Mouse (Mus musculus): ENCODE measurements at regions not wholly inside any gene's neighbourhood (a gene's known extent, or its start where the extent isn't known, plus 50 kb on each side); places are given as distances from the start of the nearest gene placed in this dataset.
A peak's percentile ranks its signal among the peaks of the same experiment; 100 is the strongest.
"Not testable (repeated sequence)": the region's sequence is repeated elsewhere in the genome, so short reads cannot be mapped to it uniquely, and the experiment has no call there.

DNA sequence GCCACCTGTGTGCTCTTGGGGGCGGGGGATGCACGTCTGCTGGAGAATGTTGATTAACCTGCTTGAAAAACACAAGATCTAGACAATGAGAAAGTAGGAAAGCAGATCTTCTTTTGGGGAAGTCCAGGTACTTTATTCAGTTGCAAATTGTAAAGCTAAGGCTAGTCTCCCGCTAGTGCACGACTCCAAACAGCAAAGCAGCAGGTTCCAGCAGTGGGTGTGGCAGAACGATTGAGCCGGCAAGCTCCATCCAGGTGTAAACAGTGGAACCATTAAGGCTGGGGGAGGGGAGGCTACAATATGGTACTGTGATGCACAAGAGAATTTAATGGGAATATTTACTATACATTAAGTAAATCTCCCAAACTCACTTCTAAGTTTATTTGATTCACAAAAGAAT is 448.6 kb upstream of the Cobl start:
- H3K9ac ChIP-seq (ENCODE audit: low read length); H3K4me3 ChIP-seq (ENCODE audit: low read length); H3K4me1 ChIP-seq (ENCODE audit: control insufficient read depth, insufficient read depth, low read length); H3K9me3 ChIP-seq (replicated peaks; ENCODE audit: control insufficient read depth, low read length); H3K27ac ChIP-seq (ENCODE audit: low read length); H3K36me3 ChIP-seq (ENCODE audit: control insufficient read depth, insufficient read depth); H3K4me2 ChIP-seq (ENCODE audit: low read depth, low read length); H3K27me3 ChIP-seq (ENCODE audit: control insufficient read depth, insufficient read depth, low read length); ATAC-seq (replicated peaks; ENCODE audit: extremely low read depth, insufficient read depth, low FRiP score): not testable (repeated sequence)
- 52% methylated on average over 6 of the region's 6 CpGs for WGBS

DNA sequence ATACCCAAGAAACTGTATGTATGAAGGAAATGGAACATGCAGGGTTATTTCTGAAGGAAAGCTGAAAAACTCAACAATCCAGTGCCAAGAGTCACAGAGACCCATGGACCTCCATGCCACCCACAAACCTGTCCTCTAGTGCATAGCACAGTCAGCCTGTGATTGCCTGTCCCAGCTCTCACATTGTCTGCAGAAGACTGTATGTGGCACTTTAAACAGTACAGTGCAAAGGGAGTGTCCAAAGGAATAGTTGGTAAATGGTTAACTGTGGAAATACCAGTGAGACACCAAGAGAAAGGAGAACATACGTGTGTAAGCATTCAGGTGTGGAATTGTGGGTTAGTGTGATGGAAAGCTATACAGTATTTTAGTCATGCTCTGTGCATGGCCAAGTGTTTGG is 409.0 kb upstream of the Cobl start:
- Histone ChIP-seq H3K4me2 (ENCODE audit: low read depth, low read length) (no peak overlapping the region), H3K4me1 (ENCODE audit: control insufficient read depth, insufficient read depth, low read length) (no peaks in the 10 kb centered on the region), H3K36me3 (ENCODE audit: control insufficient read depth, insufficient read depth) (no peaks in the 10 kb centered on the region), H3K27ac (ENCODE audit: low read length) (no peak overlapping the region), H3K4me3 (ENCODE audit: low read length) (no peak overlapping the region), H3K9me3 (replicated peaks; ENCODE audit: control insufficient read depth, low read length) (no peaks in the 10 kb centered on the region), H3K9ac (ENCODE audit: low read length) (no peak overlapping the region), H3K27me3 (ENCODE audit: control insufficient read depth, insufficient read depth, low read length) (no peaks in the 10 kb centered on the region)
- ATAC-seq (replicated peaks; ENCODE audit: extremely low read depth, insufficient read depth, low FRiP score), result no peak
- WGBS, result 55% methylated on average over 1 of the region's 1 CpGs

DNA sequence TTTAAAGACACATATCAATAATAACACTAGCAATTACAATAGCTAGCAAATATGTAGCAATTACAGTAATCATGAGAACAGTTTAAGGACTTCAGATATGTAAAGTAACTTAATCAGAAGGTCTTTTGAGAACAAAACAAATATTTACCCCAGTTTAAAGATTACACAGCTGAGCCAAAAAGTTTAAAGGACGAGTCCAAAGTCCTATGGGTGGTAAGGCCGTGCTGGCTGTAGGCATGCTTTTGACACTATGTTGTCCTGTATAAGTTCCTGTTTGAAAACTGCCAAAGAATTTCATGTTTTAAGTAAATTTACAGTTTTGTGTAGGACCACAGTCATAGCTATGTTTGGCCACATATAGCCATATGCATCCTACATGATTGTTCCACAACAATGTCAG is 408.0 kb upstream of the Cobl start:
- Histone ChIP-seq H3K4me2 (ENCODE audit: low read depth, low read length) (no peak overlapping the region), H3K4me3 (ENCODE audit: low read length) (no peak overlapping the region), H3K27me3 (ENCODE audit: control insufficient read depth, insufficient read depth, low read length) (no peaks in the 10 kb centered on the region), H3K4me1 (ENCODE audit: control insufficient read depth, insufficient read depth, low read length) (no peaks in the 10 kb centered on the region), H3K9ac (ENCODE audit: low read length) (no peak overlapping the region), H3K36me3 (ENCODE audit: control insufficient read depth, insufficient read depth) (no peaks in the 10 kb centered on the region), H3K9me3 (replicated peaks; ENCODE audit: control insufficient read depth, low read length) (no peaks in the 10 kb centered on the region), H3K27ac (ENCODE audit: low read length) (no peak overlapping the region)
- no peak for ATAC-seq (replicated peaks; ENCODE audit: extremely low read depth, insufficient read depth, low FRiP score)
- WGBS, result 67% methylated on average over 2 of the region's 2 CpGs

DNA sequence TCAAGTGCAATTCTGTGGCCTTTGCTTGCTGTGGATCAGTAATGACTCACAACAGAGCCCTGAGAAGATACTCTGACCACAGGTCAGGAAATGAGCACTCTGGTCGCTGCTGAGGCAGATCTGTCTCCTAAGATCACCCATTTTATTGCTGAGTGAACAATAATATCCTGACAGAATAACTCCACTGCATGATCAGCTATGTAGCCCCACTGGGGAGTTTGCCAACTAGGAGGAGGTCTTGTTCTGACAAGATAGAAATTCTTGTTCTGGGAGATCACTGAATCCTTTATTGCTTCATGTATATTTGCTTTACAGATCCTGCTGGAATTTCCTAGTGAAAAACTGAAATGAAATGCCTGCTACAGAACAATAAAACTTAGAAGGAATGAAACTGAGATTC is 407.6 kb upstream of the Cobl start:
- WGBS, result 47% methylated on average over 1 of the region's 1 CpGs
- Histone ChIP-seq H3K27me3 (ENCODE audit: control insufficient read depth, insufficient read depth, low read length) (no peaks in the 10 kb centered on the region), H3K9ac (ENCODE audit: low read length) (no peak overlapping the region), H3K36me3 (ENCODE audit: control insufficient read depth, insufficient read depth) (no peaks in the 10 kb centered on the region), H3K9me3 (replicated peaks; ENCODE audit: control insufficient read depth, low read length) (no peaks in the 10 kb centered on the region), H3K4me1 (ENCODE audit: control insufficient read depth, insufficient read depth, low read length) (no peaks in the 10 kb centered on the region), H3K27ac (ENCODE audit: low read length) (no peak overlapping the region), H3K4me2 (ENCODE audit: low read depth, low read length) (no peak overlapping the region), H3K4me3 (ENCODE audit: low read length) (no peak overlapping the region)
- ATAC-seq (replicated peaks; ENCODE audit: extremely low read depth, insufficient read depth, low FRiP score), result no peak

DNA sequence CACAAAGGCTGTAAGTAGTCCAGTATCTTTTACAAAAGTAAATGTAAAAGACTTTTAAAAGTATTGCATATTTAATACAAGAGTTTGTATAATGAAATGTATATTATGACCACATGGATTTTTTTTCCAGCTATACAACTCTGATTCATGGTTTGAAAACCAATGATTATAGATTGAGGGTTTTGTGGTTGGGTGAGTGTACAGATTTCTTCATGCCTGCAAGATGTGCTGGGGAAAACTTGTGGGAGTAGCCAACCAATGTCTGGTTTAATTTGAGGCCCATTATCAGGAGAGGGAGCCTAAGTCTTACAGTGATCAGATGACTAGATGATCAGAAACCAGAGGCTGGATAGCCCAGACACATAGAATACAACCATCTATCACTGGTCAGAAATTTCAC is 402.8 kb upstream of the Cobl start:
- Histone ChIP-seq H3K27me3 (ENCODE audit: control insufficient read depth, insufficient read depth, low read length) (no peaks in the 10 kb centered on the region), H3K4me3 (ENCODE audit: low read length) (no peak overlapping the region), H3K4me2 (ENCODE audit: low read depth, low read length) (no peak overlapping the region), H3K36me3 (ENCODE audit: control insufficient read depth, insufficient read depth) (no peaks in the 10 kb centered on the region), H3K27ac (ENCODE audit: low read length) (no peak overlapping the region), H3K4me1 (ENCODE audit: control insufficient read depth, insufficient read depth, low read length) (no peaks in the 10 kb centered on the region), H3K9ac (ENCODE audit: low read length) (no peak overlapping the region), H3K9me3 (replicated peaks; ENCODE audit: control insufficient read depth, low read length) (no peaks in the 10 kb centered on the region)
- no peak for ATAC-seq (replicated peaks; ENCODE audit: extremely low read depth, insufficient read depth, low FRiP score)

DNA sequence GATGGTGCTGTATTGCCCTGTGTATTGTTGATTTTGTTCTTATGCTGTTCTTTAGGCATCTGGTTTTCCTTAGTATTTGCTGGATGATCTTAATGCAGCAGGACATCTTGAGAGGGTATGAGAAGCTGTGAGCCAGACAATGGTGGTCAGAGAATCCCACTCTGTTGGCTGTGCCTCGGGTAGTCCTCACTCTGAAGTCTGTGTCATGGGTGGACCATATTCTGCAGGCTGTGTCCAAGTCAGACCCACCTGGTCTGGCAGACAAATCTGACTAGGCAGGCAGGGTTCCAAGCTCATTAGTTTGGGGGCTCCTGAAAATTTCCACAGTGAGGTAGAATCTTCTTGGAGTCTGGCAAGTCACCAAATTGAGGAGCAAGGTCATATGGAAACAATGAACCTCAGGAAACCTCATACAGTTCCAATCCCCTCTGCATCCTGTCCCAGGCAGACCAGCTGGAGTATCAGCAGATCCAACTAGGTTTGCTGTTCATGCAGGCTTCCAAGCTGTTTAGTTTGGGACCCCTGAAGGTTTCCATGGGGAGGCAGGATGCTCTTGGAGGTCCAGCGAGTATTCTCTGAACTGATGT is 400.4 kb upstream of the Cobl start:
- H3K4me2 ChIP-seq (ENCODE audit: low read depth, low read length), result no peak overlapping the region
- no peaks in the 10 kb centered on the region for H3K36me3 ChIP-seq (ENCODE audit: control insufficient read depth, insufficient read depth)
- no peaks in the 10 kb centered on the region for H3K27me3 ChIP-seq (ENCODE audit: control insufficient read depth, insufficient read depth, low read length)
- 66% methylated on average over 2 of the region's 2 CpGs for WGBS
- no peak overlapping the region for H3K27ac ChIP-seq (ENCODE audit: low read length)
- H3K4me1 ChIP-seq (ENCODE audit: control insufficient read depth, insufficient read depth, low read length), result no peaks in the 10 kb centered on the region
- ATAC-seq (replicated peaks; ENCODE audit: extremely low read depth, insufficient read depth, low FRiP score), result no peak
- no peak overlapping the region for H3K9ac ChIP-seq (ENCODE audit: low read length)
- no peaks in the 10 kb centered on the region for H3K9me3 ChIP-seq (replicated peaks; ENCODE audit: control insufficient read depth, low read length)
- no peak overlapping the region for H3K4me3 ChIP-seq (ENCODE audit: low read length)

DNA sequence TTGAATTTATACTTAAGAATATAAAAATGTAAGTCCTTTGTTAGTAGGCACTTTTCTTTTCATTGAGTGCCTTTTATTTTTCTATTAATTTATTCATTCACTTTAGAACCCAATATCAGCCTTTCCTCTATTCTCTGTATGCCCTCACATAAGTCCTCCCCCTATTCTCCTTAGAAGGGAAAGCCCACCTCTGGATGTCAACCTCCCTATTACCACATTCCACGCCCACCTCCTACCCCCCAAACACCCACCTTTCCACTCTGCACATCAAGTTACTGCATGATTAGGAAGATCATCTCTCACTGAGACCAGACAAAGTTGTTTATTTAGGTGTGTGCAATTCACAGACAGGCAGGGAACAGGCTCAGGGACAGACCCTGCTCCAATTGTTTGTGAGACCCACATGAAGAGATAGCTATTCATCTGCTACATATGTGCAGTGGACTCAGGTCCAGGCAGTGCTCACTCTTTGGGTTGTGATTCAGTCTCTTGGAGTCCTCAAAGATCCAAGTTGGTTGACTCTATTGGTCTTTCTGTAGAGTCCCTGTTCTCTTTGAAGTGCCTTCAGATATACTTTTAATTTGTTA is 394.7 kb upstream of the Cobl start:
- Histone ChIP-seq H3K9ac (ENCODE audit: low read length) (no peak overlapping the region), H3K9me3 (replicated peaks; ENCODE audit: control insufficient read depth, low read length) (no peaks in the 10 kb centered on the region), H3K4me1 (ENCODE audit: control insufficient read depth, insufficient read depth, low read length) (no peaks in the 10 kb centered on the region), H3K4me2 (ENCODE audit: low read depth, low read length) (no peak overlapping the region), H3K27me3 (ENCODE audit: control insufficient read depth, insufficient read depth, low read length) (no peaks in the 10 kb centered on the region), H3K36me3 (ENCODE audit: control insufficient read depth, insufficient read depth) (no peaks in the 10 kb centered on the region), H3K27ac (ENCODE audit: low read length) (no peak overlapping the region), H3K4me3 (ENCODE audit: low read length) (no peak overlapping the region)
- ATAC-seq (replicated peaks; ENCODE audit: extremely low read depth, insufficient read depth, low FRiP score), result no peak
- WGBS, result 52% methylated on average over 1 of the region's 1 CpGs

DNA sequence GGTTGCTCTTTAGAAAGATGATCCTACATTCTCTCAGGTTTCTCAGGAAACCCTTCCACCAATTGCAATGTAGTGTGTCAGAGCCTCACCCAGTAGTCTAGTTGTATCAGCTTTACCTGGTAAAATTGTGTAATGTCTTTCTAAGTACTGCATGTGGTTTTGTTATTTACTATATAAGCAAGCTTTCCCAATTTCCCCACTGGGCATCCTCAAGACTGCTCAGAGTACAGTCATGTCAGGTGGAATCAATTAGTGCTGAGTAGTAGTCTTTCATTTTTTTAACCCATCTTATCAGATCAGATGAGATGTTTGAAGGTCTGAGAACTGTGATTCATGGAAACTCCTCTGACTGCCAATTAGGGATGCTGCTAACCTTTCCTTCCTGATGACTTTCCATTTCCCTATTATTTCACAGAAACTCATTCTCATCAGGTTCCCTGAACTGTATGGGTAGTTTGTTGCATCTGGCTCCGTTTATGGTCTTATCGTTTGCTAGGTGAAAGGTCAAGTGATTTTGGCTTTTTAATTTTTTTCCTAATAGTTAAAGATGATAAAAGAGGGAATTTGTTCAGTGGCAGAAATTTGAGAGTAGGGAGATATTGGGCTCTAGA is 393.6 kb upstream of the Cobl start:
- Histone ChIP-seq H3K27me3 (ENCODE audit: control insufficient read depth, insufficient read depth, low read length) (no peaks in the 10 kb centered on the region), H3K27ac (ENCODE audit: low read length) (no peak overlapping the region), H3K9ac (ENCODE audit: low read length) (no peak overlapping the region), H3K9me3 (replicated peaks; ENCODE audit: control insufficient read depth, low read length) (no peaks in the 10 kb centered on the region), H3K4me2 (ENCODE audit: low read depth, low read length) (no peak overlapping the region), H3K4me3 (ENCODE audit: low read length) (no peak overlapping the region), H3K36me3 (ENCODE audit: control insufficient read depth, insufficient read depth) (no peaks in the 10 kb centered on the region), H3K4me1 (ENCODE audit: control insufficient read depth, insufficient read depth, low read length) (no peaks in the 10 kb centered on the region)
- 77% methylated on average over 2 of the region's 2 CpGs for WGBS
- ATAC-seq (replicated peaks; ENCODE audit: extremely low read depth, insufficient read depth, low FRiP score), result no peak

DNA sequence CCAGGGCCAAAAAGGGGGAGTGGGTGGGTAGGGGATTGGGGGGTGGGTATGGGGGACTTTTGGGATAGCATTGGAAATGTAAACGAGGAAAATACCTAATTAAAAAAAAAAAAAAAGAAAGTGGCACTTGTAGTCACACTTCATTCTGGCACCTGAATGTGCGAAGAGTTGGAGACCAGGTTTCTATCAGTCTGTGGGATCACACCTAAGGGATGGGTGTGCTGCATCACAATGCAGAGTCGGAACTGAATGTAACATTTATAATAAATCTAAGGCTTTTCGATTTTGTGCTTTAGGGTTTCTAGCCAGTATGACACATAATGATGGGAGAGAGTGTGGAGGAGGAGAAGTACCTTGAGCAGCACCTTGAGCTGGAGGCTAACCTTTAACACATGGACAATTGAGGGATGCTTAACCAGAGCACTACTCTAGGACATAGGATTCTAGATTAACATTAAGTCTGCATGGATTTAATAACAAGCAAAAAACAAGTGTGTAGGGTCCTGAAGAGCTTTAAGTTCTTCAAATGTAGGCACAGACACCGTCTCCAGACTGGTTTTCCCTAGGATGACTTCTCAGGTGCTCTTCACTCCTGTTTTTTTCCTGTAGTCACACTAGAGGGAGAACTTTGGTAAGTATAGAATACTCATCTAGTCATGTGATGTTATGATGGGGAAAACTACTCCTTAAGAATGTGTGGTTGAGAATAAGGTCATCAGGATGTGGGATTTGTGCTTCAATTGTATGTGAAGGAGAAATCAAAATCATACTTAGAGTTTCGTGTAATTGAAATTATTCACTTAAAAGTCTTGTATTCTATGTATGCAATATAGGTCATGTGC is 392.8 kb upstream of the Cobl start:
- Histone ChIP-seq H3K4me3 (ENCODE audit: low read length) (no peak overlapping the region), H3K4me1 (ENCODE audit: control insufficient read depth, insufficient read depth, low read length) (no peaks in the 10 kb centered on the region), H3K9ac (ENCODE audit: low read length) (no peak overlapping the region), H3K27ac (ENCODE audit: low read length) (no peak overlapping the region), H3K9me3 (replicated peaks; ENCODE audit: control insufficient read depth, low read length) (no peaks in the 10 kb centered on the region), H3K4me2 (ENCODE audit: low read depth, low read length) (no peak overlapping the region), H3K36me3 (ENCODE audit: control insufficient read depth, insufficient read depth) (no peaks in the 10 kb centered on the region), H3K27me3 (ENCODE audit: control insufficient read depth, insufficient read depth, low read length) (no peaks in the 10 kb centered on the region)
- 0 out of 2 replicates have a peak, but pooled peaks have one; percentile 6 for ATAC-seq (replicated peaks; ENCODE audit: extremely low read depth, insufficient read depth, low FRiP score)
- 70% methylated on average over 6 of the region's 6 CpGs for WGBS

Measured in heart, embryonic 16.5 days (tissue).